Mouse (Mus musculus) heart, postnatal 0 days (tissue): ENCODE results near the gene Cux1. TPM values are rescaled to one million over a fixed set of nuclear protein-coding genes. Genes with fewer than 3 reads are reported as not detected.

Experiments used
- ATAC-seq: fragments of 200-750 bp; cut with Nextera tagmentation; 2 replicates; pipeline ENCODE4 v1.8.0; 2017; ENCODE audit warnings: low read depth, moderate number of reproducible peaks, moderate library complexity; ENCODE audit not compliant: insufficient read depth
- DNase-seq: peaks from one replicate; pipeline ENCODE4 v3.0.0-alpha.2; 2016; ENCODE audit warnings: low spot score
- H3K27ac ChIP-seq: fragments of 300-500 bp; sonication (generic); 2 replicates; pipeline ENCODE4 v1.5.1; 2014; ENCODE audit warnings: low read depth, mild to moderate bottlenecking
- H3K27me3 ChIP-seq: fragments of 300-500 bp; sonication (generic); 2 replicates; pipeline ENCODE4 v1.6.1; 2014; ENCODE audit warnings: low read length, mixed read lengths; ENCODE audit not compliant: control insufficient read depth, insufficient read depth
- H3K36me3 ChIP-seq: fragments of 300-500 bp; sonication (generic); replicated peaks from 2 replicates; pipeline ENCODE4 v1.6.1; 2014; ENCODE audit warnings: low read length, mixed read lengths; ENCODE audit not compliant: control insufficient read depth, insufficient read depth
- H3K4me1 ChIP-seq: fragments of 300-500 bp; sonication (generic); 2 replicates; pipeline ENCODE4 v1.6.1; 2014; ENCODE audit warnings: antibody characterized with exemption; ENCODE audit not compliant: control insufficient read depth, insufficient read depth
- H3K4me2 ChIP-seq: fragments of 300-500 bp; sonication (generic); 2 replicates; pipeline ENCODE4 v1.6.1; 2014; ENCODE audit warnings: low read depth, mild to moderate bottlenecking, low read length, moderate library complexity
- H3K4me3 ChIP-seq: fragments of 300-500 bp; sonication (generic); 2 replicates; pipeline ENCODE4 v1.5.1; 2014; ENCODE audit warnings: low read depth, low read length
- H3K9ac ChIP-seq: fragments of 300-500 bp; sonication (generic); replicated peaks from 2 replicates; pipeline ENCODE4 v1.6.1; 2014; ENCODE audit warnings: low read depth, low read length, mixed read lengths
- H3K9me3 ChIP-seq: fragments of 300-500 bp; sonication (generic); replicated peaks from 2 replicates; pipeline ENCODE4 v1.6.1; 2016; ENCODE audit warnings: low read length; ENCODE audit not compliant: control insufficient read depth
- CTCF ChIP-seq: IDR thresholded peaks from 2 replicates; pipeline ENCODE4 v1.5.1; 2016; ENCODE audit warnings: antibody characterized with exemption, control low read depth, low read depth
- EP300 ChIP-seq: IDR thresholded peaks from 2 replicates; pipeline ENCODE4 v1.6.1; 2016; ENCODE audit warnings: antibody characterized with exemption, low read depth
- WGBS: fragments of 180-500 bp; shearing (Covaris S2); extraction: QIAGEN DNeasy Blood & Tissue Kit; methylation state at CpG from one replicate; pipeline ENCODE4 v1.1.7; 2014; 5-methylcytosine and 5-hydroxymethylcytosine counted together
- polyA plus RNA-seq: library from polyadenylated mRNA; unstranded; fragments of >200 nt; fragmentation: Nextera tagmentation; extraction: Ambion mirVana; gene quantifications from 2 replicates; pipeline ENCODE4 v1.2.1, GENCODE M21; 2015
- total RNA-seq: library from RNA; depleted of rRNA; stranded (reverse); fragments of >200 nt; gene quantifications from 2 replicates; pipeline ENCODE4 v1.2.3, GENCODE M21; 2014; ENCODE audit warnings: low replicate concordance

Gene Cux1
- total and polyA plus RNA-seq, 2 experiments from 2014 or later, result 50.7 to 89.5 TPM

DNA sequence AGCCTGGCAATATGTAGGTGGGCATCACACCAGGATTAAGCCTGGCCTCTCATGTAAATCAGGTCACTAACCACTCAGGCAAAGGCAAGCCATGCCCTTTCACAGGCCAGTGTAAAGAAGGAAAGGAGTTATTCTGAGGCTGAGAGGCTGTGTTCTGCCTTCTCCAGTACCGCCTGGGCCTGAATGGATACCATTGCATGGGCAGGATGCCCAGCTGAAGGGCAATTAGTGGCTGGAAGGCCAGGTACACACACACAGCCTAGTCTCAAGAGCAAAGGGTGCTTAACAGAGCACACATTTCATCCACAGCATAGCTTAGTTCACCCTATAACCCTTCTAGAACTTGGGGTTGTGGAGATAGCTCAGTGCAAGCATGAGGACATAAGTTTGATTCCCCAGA lies 36.4 kb downstream of the Cux1 start:
- 57% methylated on average over 1 of the region's 1 CpGs for WGBS
- Histone ChIP-seq H3K9me3 (no peaks in the 10 kb centered on the region), H3K4me3 (no peak overlapping the region), H3K27me3 (no peaks in the 10 kb centered on the region), H3K9ac (no peak overlapping the region), H3K27ac (peak overlapping the region; percentile 82; the same call in 1 of the 2 replicates), H3K4me1 (peaks cover 48% of the 10 kb centered on the region), H3K36me3 (no peaks in the 10 kb centered on the region), H3K4me2 (no peak overlapping the region)
- DNase-seq (no peak), ATAC-seq (no peak)
- no peak; the same call in 1 of the 2 replicates for TF ChIP-seq EP300
- TF ChIP-seq CTCF, result no peak

- no peak overlapping the region for H3K4me2 ChIP-seq
- no peak for DNase-seq
- H3K4me3 ChIP-seq, result no peak overlapping the region
- H3K9ac ChIP-seq, result no peak overlapping the region
- H3K36me3 ChIP-seq, result no peaks in the 10 kb centered on the region
- peaks cover 39% of the 10 kb centered on the region for H3K4me1 ChIP-seq
- TF ChIP-seq EP300 (no peak), CTCF (no peak)
- no peaks in the 10 kb centered on the region for H3K27me3 ChIP-seq
- no peak overlapping the region for H3K27ac ChIP-seq
- ATAC-seq, result no peak
- H3K9me3 ChIP-seq, result no peaks in the 10 kb centered on the region
These were observed 38.1 kb downstream of the Cux1 start for GRCm38 (mm10) chr5:136529165-136529564.

DNA sequence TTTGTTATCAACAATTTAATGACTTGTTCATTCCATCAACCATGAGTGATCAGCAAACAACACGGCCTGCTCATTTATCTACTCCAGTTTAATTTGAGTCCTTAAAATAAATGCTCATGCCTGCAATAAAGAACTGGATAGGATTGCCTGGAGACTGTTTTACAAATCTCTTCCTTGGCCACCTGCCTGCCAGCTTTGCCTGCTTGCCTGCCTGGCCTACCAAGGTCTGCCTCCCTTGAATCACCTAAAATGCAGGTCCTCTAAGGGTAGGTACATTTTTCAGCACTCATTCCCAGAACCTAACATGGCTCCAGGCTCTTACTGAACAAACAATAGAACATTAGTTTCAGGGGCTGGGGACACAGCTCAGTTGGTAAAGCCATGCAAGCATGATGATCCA lies 39.4 kb downstream of the Cux1 start:
- H3K4me3 ChIP-seq, result no peak overlapping the region
- ATAC-seq (no peak), DNase-seq (no peak)
- no peak overlapping the region for H3K4me2 ChIP-seq
- H3K27me3 ChIP-seq, result no peaks in the 10 kb centered on the region
- peaks cover 48% of the 10 kb centered on the region for H3K4me1 ChIP-seq
- 20% methylated on average over 1 of the region's 1 CpGs for WGBS
- no peak overlapping the region for H3K9ac ChIP-seq
- no peaks in the 10 kb centered on the region for H3K36me3 ChIP-seq
- no peaks in the 10 kb centered on the region for H3K9me3 ChIP-seq
- H3K27ac ChIP-seq, result peak overlapping the region; percentile 19; the same call in 1 of the 2 replicates
- TF ChIP-seq CTCF (no peak), EP300 (no peak)

- peaks cover 39% of the 10 kb centered on the region for H3K4me1 ChIP-seq
- H3K9me3 ChIP-seq, result no peaks in the 10 kb centered on the region
- ATAC-seq (no peak), DNase-seq (no peak)
- H3K27me3 ChIP-seq, result no peaks in the 10 kb centered on the region
- TF ChIP-seq EP300, result no peak
- no peak for TF ChIP-seq CTCF
- H3K4me3 ChIP-seq, result no peak overlapping the region
- no peak overlapping the region for H3K27ac ChIP-seq
- H3K36me3 ChIP-seq, result no peaks in the 10 kb centered on the region
- WGBS, result 88% methylated on average over 5 of the region's 5 CpGs
- H3K9ac ChIP-seq, result no peak overlapping the region
- H3K4me2 ChIP-seq, result no peak overlapping the region
These were observed 40.8 kb downstream of the Cux1 start for GRCm38 (mm10) chr5:136526545-136526909.

DNA sequence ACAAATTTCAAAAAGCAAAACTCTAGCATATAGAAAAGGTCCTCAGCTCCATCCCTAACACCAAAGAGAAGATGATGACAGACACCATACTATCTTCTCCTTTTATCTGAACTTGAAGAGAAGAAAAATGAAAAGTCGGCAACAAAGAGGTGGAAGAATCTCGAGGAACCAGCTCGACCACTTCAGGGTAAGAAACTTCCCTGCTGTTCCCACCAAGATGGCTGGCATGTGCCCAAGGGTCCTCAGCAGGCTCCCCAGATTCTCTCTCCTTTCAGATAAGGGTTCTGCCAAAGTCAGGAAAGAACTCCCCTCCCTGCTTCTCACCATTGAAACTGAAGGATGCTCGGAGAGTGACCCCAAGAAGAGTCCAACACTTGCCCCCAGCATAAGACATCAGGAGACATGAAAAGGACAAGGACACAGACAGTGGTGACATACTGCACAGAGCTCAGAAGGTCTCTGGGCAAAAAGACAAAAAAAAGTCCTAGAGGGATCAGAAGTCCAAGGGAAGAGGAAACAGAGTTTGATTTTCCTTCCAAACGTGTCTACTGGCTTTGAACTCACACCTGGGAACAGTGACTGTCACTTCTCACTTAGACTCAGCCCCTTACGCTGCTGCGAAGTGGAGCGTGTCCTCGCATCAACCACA lies 41.3 kb downstream of the Cux1 start:
- DNase-seq (no peak), ATAC-seq (no peak)
- H3K27ac ChIP-seq, result no peak overlapping the region
- no peaks in the 10 kb centered on the region for H3K27me3 ChIP-seq
- H3K9ac ChIP-seq, result no peak overlapping the region
- H3K4me1 ChIP-seq, result peaks cover 34% of the 10 kb centered on the region
- no peak overlapping the region for H3K4me3 ChIP-seq
- H3K4me2 ChIP-seq, result no peak overlapping the region
- no peaks in the 10 kb centered on the region for H3K36me3 ChIP-seq
- TF ChIP-seq CTCF (no peak), EP300 (no peak)
- WGBS, result 65% methylated on average over 9 of the region's 9 CpGs
- no peaks in the 10 kb centered on the region for H3K9me3 ChIP-seq
